Comparison of ENCODE assay signal across 12 mouse cellular contexts in genomic region chr1:131586836-131587235, GRCm38 (mm10). TPM values are rescaled to one million over a fixed set of nuclear protein-coding genes. Genes with fewer than 3 reads are reported as not detected.
DNase-seq lines count a peak whose midpoint lies in the region; ATAC-seq and TF ChIP-seq lines count a peak whose summit lies in the region.
"Had no signal": no experiment of that assay in that cellular context is flagged by ENCODE, and none has a peak within 500 bp of the region (broad histone marks: within the 10 kb centered on the region; RNA-seq: fewer than 3 reads in every experiment).

No protein-coding gene starts in this region.

- no peak overlapping the region for H3K4me3 ChIP-seq in forebrain, postnatal 0 days (ENCODE audit: low read depth, low read length)
- no peak overlapping the region for H3K4me3 ChIP-seq in forebrain, embryonic 10.5 days
- no peak overlapping the region for H3K4me3 ChIP-seq in midbrain, embryonic 14.5 days (replicated peaks; ENCODE audit: low read depth, low read length)
- no peak overlapping the region for H3K4me3 ChIP-seq in midbrain, embryonic 10.5 days
- H3K4me3 ChIP-seq: erythroblast, embryonic 14.5 days; neural tube, embryonic 13.5 days had no signal

- H3K4me1 ChIP-seq in forebrain, postnatal 0 days (ENCODE audit: insufficient read depth) = no peaks in the 10 kb centered on the region
- peaks cover 6% of the 10 kb centered on the region for H3K4me1 ChIP-seq in forebrain, embryonic 10.5 days
- no peaks in the 10 kb centered on the region for H3K4me1 ChIP-seq in midbrain, embryonic 14.5 days (ENCODE audit: control insufficient read depth, insufficient read depth, low read length)
- H3K4me1 ChIP-seq in midbrain, embryonic 10.5 days = no peaks in the 10 kb centered on the region
- H3K4me1 ChIP-seq: neural tube, embryonic 13.5 days had no signal

- TF ChIP-seq CTCF in forebrain, postnatal 0 days (IDR thresholded peaks at IDR 0.05; ENCODE audit: low read depth) = no peak

- H3K27me3 ChIP-seq in forebrain, postnatal 0 days (ENCODE audit: insufficient read depth, low read length) = no peaks in the 10 kb centered on the region
- no peaks in the 10 kb centered on the region for H3K27me3 ChIP-seq in forebrain, embryonic 10.5 days (ENCODE audit: poor library complexity, severe bottlenecking)
- no peaks in the 10 kb centered on the region for H3K27me3 ChIP-seq in midbrain, embryonic 14.5 days (ENCODE audit: control insufficient read depth, insufficient read depth, low read length)
- H3K27me3 ChIP-seq in midbrain, embryonic 10.5 days (ENCODE audit: low read depth, poor library complexity, severe bottlenecking) = no peaks in the 10 kb centered on the region
- H3K27me3 ChIP-seq: neural tube, embryonic 13.5 days had no signal

- ATAC-seq in forebrain, postnatal 0 days = no peak
- no peak for ATAC-seq in midbrain, embryonic 14.5 days (ENCODE audit: low FRiP score, low TSS enrichment)
- no peak for ATAC-seq in megakaryocyte, adult 5-6 weeks (ENCODE audit: poor library complexity, severe bottlenecking)

- no peak overlapping the region for H3K27ac ChIP-seq in forebrain, postnatal 0 days (ENCODE audit: low read depth, low read length)
- H3K27ac ChIP-seq in forebrain, embryonic 10.5 days = no peak overlapping the region
- H3K27ac ChIP-seq in midbrain, embryonic 14.5 days (replicated peaks; ENCODE audit: low read depth, low read length) = no peak overlapping the region
- no peak overlapping the region for H3K27ac ChIP-seq in midbrain, embryonic 10.5 days (replicated peaks)
- H3K27ac ChIP-seq: neural tube, embryonic 13.5 days had no signal

- no peaks in the 10 kb centered on the region for H3K9me3 ChIP-seq in forebrain, postnatal 0 days (ENCODE audit: low read length)
- no peaks in the 10 kb centered on the region for H3K9me3 ChIP-seq in forebrain, embryonic 10.5 days
- H3K9me3 ChIP-seq in midbrain, embryonic 14.5 days (ENCODE audit: control insufficient read depth, low read length) = no peaks in the 10 kb centered on the region
- H3K9me3 ChIP-seq in midbrain, embryonic 10.5 days (replicated peaks) = no peaks in the 10 kb centered on the region
- H3K9me3 ChIP-seq: neural tube, embryonic 13.5 days had no signal

- no peak overlapping the region for H3K4me2 ChIP-seq in forebrain, postnatal 0 days (ENCODE audit: low read depth)
- H3K4me2 ChIP-seq in midbrain, embryonic 14.5 days (ENCODE audit: low read length) = no peak overlapping the region
- H3K4me2 ChIP-seq: neural tube, embryonic 13.5 days had no signal

- WGBS in forebrain, postnatal 0 days = 59% methylated on average over 8 of the region's 8 CpGs
- WGBS in forebrain, embryonic 10.5 days = 93% methylated on average over 8 of the region's 8 CpGs
- 87% methylated on average over 8 of the region's 8 CpGs for WGBS in midbrain, embryonic 14.5 days
- WGBS in midbrain, embryonic 10.5 days = 94% methylated on average over 8 of the region's 8 CpGs

- no peaks in the 10 kb centered on the region for H3K36me3 ChIP-seq in forebrain, postnatal 0 days (ENCODE audit: insufficient read depth)
- H3K36me3 ChIP-seq in forebrain, embryonic 10.5 days (replicated peaks) = no peaks in the 10 kb centered on the region
- H3K36me3 ChIP-seq in midbrain, embryonic 14.5 days (ENCODE audit: control insufficient read depth, insufficient read depth, low read length) = no peaks in the 10 kb centered on the region
- H3K36me3 ChIP-seq in midbrain, embryonic 10.5 days = no peaks in the 10 kb centered on the region
- H3K36me3 ChIP-seq: neural tube, embryonic 13.5 days had no signal

- DNase-seq in forebrain, postnatal 0 days = peak; percentile 36
- no peak for DNase-seq in forebrain, embryonic 10.5 days (ENCODE audit: extremely low spot score, low spot score)
- DNase-seq in midbrain, embryonic 14.5 days = peak; percentile 35
- DNase-seq in midbrain, embryonic 10.5 days (ENCODE audit: low spot score) = no peak
- peak; percentile 63 to 75 for DNase-seq in layer of hippocampus, adult 8-10 months (ENCODE audit: low spot score in 2 of 2)
- DNase-seq in telencephalon, adult 2 months (ENCODE audit: low read depth, low spot score) = peak; percentile 43
- no peak for DNase-seq in thymus, adult 18-20 months
- DNase-seq: heart, postnatal 14 days had no signal

- no peak overlapping the region for H3K9ac ChIP-seq in forebrain, postnatal 0 days
- H3K9ac ChIP-seq in midbrain, embryonic 14.5 days (replicated peaks; ENCODE audit: low read length) = no peak overlapping the region
- H3K9ac ChIP-seq: neural tube, embryonic 13.5 days had no signal

RNA-seq across cellular contexts. Expression of gene Avpr1b, which starts 12.2 kb away (rescaled TPM):
- total RNA-seq in forebrain, postnatal 0 days (2014; rRNA removed) = not detected in 2 replicates
- not detected in 2 replicates for polyA plus RNA-seq in forebrain, postnatal 0 days (2015; fragmentation: Nextera tagmentation; extraction: Ambion mirVana)
- not detected in 2 replicates for polyA plus RNA-seq in forebrain, embryonic 10.5 days (2016; fragmentation: Nextera tagmentation; extraction: Ambion mirVana)
- polyA plus RNA-seq in midbrain, embryonic 14.5 days (2014; fragmentation: Nextera tagmentation; extraction: Ambion mirVana) = not detected in 2 replicates
- polyA plus RNA-seq in midbrain, embryonic 10.5 days (2016; fragmentation: Nextera tagmentation; extraction: Ambion mirVana) = 0.04 TPM in 1 of 2 replicates, not detected in the other
- under 1 TPM; 0.27 to 0.49 (median 0.40) TPM for total RNA-seq in layer of hippocampus, adult 8-10 months (2022)
- total RNA-seq in megakaryocyte, adult 5-6 weeks (2015) = not detected in 2 replicates
- total RNA-seq in megakaryocyte, adult 5-6 weeks (2017) = not detected in 2 replicates
- total RNA-seq: heart, postnatal 14 days; left cerebral cortex, adult 8-10 months had no signal
- polyA plus RNA-seq: erythroblast, embryonic 14.5 days; neural tube, embryonic 13.5 days had no signal

RNA-seq across cellular contexts. Expression of gene Ctse, which starts 51.3 kb away (rescaled TPM):
- total RNA-seq in forebrain, postnatal 0 days (2014; rRNA removed) = 0.23 and 0.57 TPM in 2 replicates
- polyA plus RNA-seq in forebrain, postnatal 0 days (2015; fragmentation: Nextera tagmentation; extraction: Ambion mirVana) = 0.08 TPM in 1 of 2 replicates, not detected in the other
- not detected in 2 replicates for polyA plus RNA-seq in forebrain, embryonic 10.5 days (2016; fragmentation: Nextera tagmentation; extraction: Ambion mirVana)
- not detected in 2 replicates for polyA plus RNA-seq in midbrain, embryonic 14.5 days (2014; fragmentation: Nextera tagmentation; extraction: Ambion mirVana)
- 0.07 TPM in 1 of 2 replicates, not detected in the other for polyA plus RNA-seq in midbrain, embryonic 10.5 days (2016; fragmentation: Nextera tagmentation; extraction: Ambion mirVana)
- 10 to 100 TPM in 1 of 4 experiments, 1 to 10 TPM in 1, not detected in 2; 7.9 to 12.2 TPM for total RNA-seq in layer of hippocampus, adult 8-10 months (2022)
- 32.7 and 55.0 TPM in 2 replicates for total RNA-seq in megakaryocyte, adult 5-6 weeks (2015)
- 15.1 and 31.0 TPM in 2 replicates for total RNA-seq in megakaryocyte, adult 5-6 weeks (2017)
- polyA plus RNA-seq: neural tube, embryonic 13.5 days had no signal

RNA-seq across cellular contexts. Expression of gene Fam72a, which starts 59.1 kb away (rescaled TPM):
- total RNA-seq in forebrain, postnatal 0 days (2014; rRNA removed) = 0.38 and 1.5 TPM in 2 replicates
- 0.86 and 1.2 TPM in 2 replicates for polyA plus RNA-seq in forebrain, postnatal 0 days (2015; fragmentation: Nextera tagmentation; extraction: Ambion mirVana)
- polyA plus RNA-seq in forebrain, embryonic 10.5 days (2016; fragmentation: Nextera tagmentation; extraction: Ambion mirVana) = 5.3 and 5.7 TPM in 2 replicates
- polyA plus RNA-seq in midbrain, embryonic 14.5 days (2014; fragmentation: Nextera tagmentation; extraction: Ambion mirVana) = 1.4 and 1.8 TPM in 2 replicates
- polyA plus RNA-seq in midbrain, embryonic 10.5 days (2016; fragmentation: Nextera tagmentation; extraction: Ambion mirVana) = 4.4 and 5.7 TPM in 2 replicates
- total RNA-seq in layer of hippocampus, adult 8-10 months (2022) = 1 to 10 TPM in 3 of 4 experiments, under 1 TPM in 1; 0.78 to 2.0 (median 1.4) TPM
- total RNA-seq in megakaryocyte, adult 5-6 weeks (2015) = 6.6 and 7.0 TPM in 2 replicates
- total RNA-seq in megakaryocyte, adult 5-6 weeks (2017) = 2.8 and 5.2 TPM in 2 replicates

RNA-seq across cellular contexts. Expression of gene Srgap2, which starts 59.7 kb away (rescaled TPM):
- 61.1 and 68.4 TPM in 2 replicates for total RNA-seq in forebrain, postnatal 0 days (2014; rRNA removed)
- 17.0 and 28.1 TPM in 2 replicates for polyA plus RNA-seq in forebrain, postnatal 0 days (2015; fragmentation: Nextera tagmentation; extraction: Ambion mirVana)
- 19.1 and 21.2 TPM in 2 replicates for polyA plus RNA-seq in forebrain, embryonic 10.5 days (2016; fragmentation: Nextera tagmentation; extraction: Ambion mirVana)
- polyA plus RNA-seq in midbrain, embryonic 14.5 days (2014; fragmentation: Nextera tagmentation; extraction: Ambion mirVana) = 28.6 and 30.8 TPM in 2 replicates
- 16.9 and 18.7 TPM in 2 replicates for polyA plus RNA-seq in midbrain, embryonic 10.5 days (2016; fragmentation: Nextera tagmentation; extraction: Ambion mirVana)
- 10 to 100 TPM; 79.8 to 92.2 (median 84.9) TPM for total RNA-seq in layer of hippocampus, adult 8-10 months (2022)
- 57.5 and 67.8 TPM in 2 replicates for total RNA-seq in megakaryocyte, adult 5-6 weeks (2015)
- total RNA-seq in megakaryocyte, adult 5-6 weeks (2017) = 25.7 and 43.9 TPM in 2 replicates

Comparison
In these comparisons a context has a peak if more than half of its experiments do, and no peak if none do; other contexts are left out.
1. DNase-seq: peak in forebrain, postnatal 0 days (single experiment), midbrain, embryonic 14.5 days (single experiment), layer of hippocampus, adult 8-10 months (2 of 2) and telencephalon, adult 2 months (single experiment); none in forebrain, embryonic 10.5 days (single experiment), midbrain, embryonic 10.5 days (single experiment) and thymus, adult 18-20 months (0 of 2).